Mouse (Mus musculus): ENCODE results near the gene Susd4. TPM values are rescaled to one million over a fixed set of nuclear protein-coding genes. Genes with fewer than 3 reads are reported as not detected.

Susd4 gene
- total and polyA plus RNA-seq, 2 experiments from 2014 or later: 80.6 to 98.7 TPM

DNA sequence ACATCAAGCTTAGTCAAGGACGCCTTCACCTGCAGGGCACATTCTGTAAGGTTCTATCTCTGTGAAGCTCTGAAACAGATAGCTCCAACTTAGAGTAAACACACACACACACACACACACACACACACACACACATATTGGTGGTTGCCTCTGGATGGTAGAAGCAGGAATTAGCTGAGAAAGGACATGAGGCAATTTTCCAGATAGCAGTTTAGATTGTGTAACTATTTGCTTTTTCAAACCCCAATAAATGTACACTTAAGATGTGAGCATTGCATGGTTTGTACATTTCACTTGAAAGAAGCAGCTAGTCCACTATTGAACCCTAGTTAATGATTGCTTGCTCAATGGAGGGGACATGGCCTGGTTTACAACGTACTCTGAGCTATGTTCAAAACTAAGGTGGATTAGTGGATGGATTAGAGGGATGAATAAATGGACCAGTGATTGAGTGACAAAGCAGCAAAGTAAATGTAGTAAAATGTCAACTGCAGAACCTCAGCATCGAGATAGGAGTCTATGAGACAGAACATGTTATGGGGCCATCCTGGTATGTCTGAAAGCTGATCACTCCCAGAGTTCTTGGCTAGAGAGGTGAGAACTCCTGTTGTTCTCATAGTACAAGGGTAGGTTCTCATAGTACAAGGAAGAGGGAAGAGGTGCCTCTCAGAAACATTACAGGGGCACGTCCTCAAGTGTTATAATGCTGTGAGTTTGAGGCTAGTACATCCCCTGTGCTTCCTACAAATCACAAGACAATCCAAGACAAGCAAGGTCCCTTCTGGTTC, 150.7 kb downstream of the Susd4 start:
- Histone ChIP-seq H3K36me3 (ENCODE audit: insufficient read depth, low read length) (no peaks in the 10 kb centered on the region), H3K27ac (ENCODE audit: low read depth, low read length) (no peak overlapping the region), H3K4me1 (ENCODE audit: insufficient read depth, low read length) (no peaks in the 10 kb centered on the region), H3K9me3 (ENCODE audit: low read length) (no peaks in the 10 kb centered on the region), H3K27me3 (ENCODE audit: insufficient read depth, low read length) (no peaks in the 10 kb centered on the region), H3K9ac (replicated peaks; ENCODE audit: low read length, poor library complexity, severe bottlenecking) (no peak overlapping the region), H3K4me3 (ENCODE audit: low read depth, low read length) (no peak overlapping the region), H3K4me2 (ENCODE audit: low read depth, low read length, poor library complexity, severe bottlenecking) (no peak overlapping the region)
- ATAC-seq (ENCODE audit: low FRiP score) (no peak), DNase-seq (ENCODE audit: low spot score) (no peak)
- WGBS: 84% methylated on average over 4 of the region's 4 CpGs
- no peak for TF ChIP-seq CTCF (IDR thresholded peaks at IDR 0.05)

DNA sequence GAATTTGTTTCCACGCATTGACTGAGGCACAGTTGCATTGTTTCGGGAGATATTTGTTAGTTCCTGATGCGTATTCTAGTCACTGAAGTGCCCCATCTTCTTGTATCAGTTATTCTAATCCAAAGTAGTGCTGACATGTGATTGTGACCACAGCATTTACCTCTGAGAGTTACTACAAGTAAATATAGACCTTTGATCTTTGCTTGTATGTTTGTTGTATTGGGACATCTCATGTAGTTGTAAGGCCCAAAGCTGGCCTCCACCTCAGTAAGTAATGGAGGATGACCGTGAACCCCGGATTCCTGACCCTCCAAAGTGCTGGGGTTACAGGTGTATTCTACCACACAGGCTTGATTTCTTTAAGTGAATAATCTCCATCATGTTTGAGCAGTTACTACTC, 152.5 kb downstream of the Susd4 start:
- H3K36me3 ChIP-seq (ENCODE audit: insufficient read depth, low read length): no peaks in the 10 kb centered on the region
- 95% methylated on average over 5 of the region's 5 CpGs for WGBS
- no peaks in the 10 kb centered on the region for H3K9me3 ChIP-seq (ENCODE audit: low read length)
- H3K27me3 ChIP-seq (ENCODE audit: insufficient read depth, low read length): no peaks in the 10 kb centered on the region
- H3K27ac ChIP-seq (ENCODE audit: low read depth, low read length): no peak overlapping the region
- H3K4me2 ChIP-seq (ENCODE audit: low read depth, low read length, poor library complexity, severe bottlenecking): no peak overlapping the region
- no peaks in the 10 kb centered on the region for H3K4me1 ChIP-seq (ENCODE audit: insufficient read depth, low read length)
- TF ChIP-seq CTCF (IDR thresholded peaks at IDR 0.05): no peak
- no peak overlapping the region for H3K9ac ChIP-seq (replicated peaks; ENCODE audit: low read length, poor library complexity, severe bottlenecking)
- ATAC-seq (ENCODE audit: low FRiP score) (no peak), DNase-seq (ENCODE audit: low spot score) (no peak)
- H3K4me3 ChIP-seq (ENCODE audit: low read depth, low read length): no peak overlapping the region

DNA sequence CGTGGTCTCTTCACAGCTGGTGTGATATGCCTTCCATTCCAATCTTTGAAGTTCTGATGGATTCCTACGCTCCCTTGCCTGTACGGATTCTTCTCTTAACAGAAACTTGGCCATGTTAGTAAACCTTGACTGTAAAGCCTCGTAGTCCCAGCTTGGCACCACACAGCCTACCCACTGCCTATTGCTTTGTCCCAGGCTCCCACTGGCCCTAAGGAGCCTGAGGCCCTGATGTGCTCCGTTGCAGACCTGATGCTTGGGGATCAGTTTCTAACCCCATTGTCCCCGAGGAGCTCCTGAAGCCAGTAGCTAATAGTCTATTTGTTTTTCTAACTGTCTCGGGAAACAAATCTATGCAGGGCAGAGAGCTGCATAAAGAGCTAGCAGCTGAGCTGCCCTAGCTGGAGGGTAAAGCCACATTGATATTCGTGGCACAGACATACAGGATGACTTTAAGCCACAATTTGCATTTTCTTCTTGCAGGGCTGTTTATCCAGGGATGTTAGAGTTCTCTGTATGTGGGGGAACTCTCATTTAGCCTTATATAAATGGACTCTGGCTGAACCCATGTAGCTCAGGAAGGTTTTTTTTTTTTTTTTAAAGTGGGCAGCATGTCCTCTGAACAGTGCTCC, 155.2 kb downstream of the Susd4 start:
- H3K27ac ChIP-seq (ENCODE audit: low read depth, low read length): peak overlapping the region; percentile 62
- no peak for TF ChIP-seq CTCF (IDR thresholded peaks at IDR 0.05)
- H3K36me3 ChIP-seq (ENCODE audit: insufficient read depth, low read length): no peaks in the 10 kb centered on the region
- ATAC-seq (ENCODE audit: low FRiP score) (peak; percentile 68; the same call in 1 of the 2 replicates), DNase-seq (ENCODE audit: low spot score) (peak; percentile 56)
- H3K27me3 ChIP-seq (ENCODE audit: insufficient read depth, low read length): no peaks in the 10 kb centered on the region
- no peak overlapping the region for H3K9ac ChIP-seq (replicated peaks; ENCODE audit: low read length, poor library complexity, severe bottlenecking)
- peaks cover 6% of the 10 kb centered on the region; the same call in 1 of the 2 replicates for H3K4me1 ChIP-seq (ENCODE audit: insufficient read depth, low read length)
- 19% methylated on average over 8 of the region's 8 CpGs for WGBS
- no peak overlapping the region for H3K4me2 ChIP-seq (ENCODE audit: low read depth, low read length, poor library complexity, severe bottlenecking)
- H3K4me3 ChIP-seq (ENCODE audit: low read depth, low read length): no peak overlapping the region
- H3K9me3 ChIP-seq (ENCODE audit: low read length): no peaks in the 10 kb centered on the region

- TF ChIP-seq CTCF (IDR thresholded peaks at IDR 0.05): no peak
- H3K27me3 ChIP-seq (ENCODE audit: insufficient read depth, low read length): no peaks in the 10 kb centered on the region
- H3K9me3 ChIP-seq (ENCODE audit: low read length): no peaks in the 10 kb centered on the region
- no peak overlapping the region for H3K27ac ChIP-seq (ENCODE audit: low read depth, low read length)
- no peak for ATAC-seq (ENCODE audit: low FRiP score)
- H3K9ac ChIP-seq (replicated peaks; ENCODE audit: low read length, poor library complexity, severe bottlenecking): no peak overlapping the region
- peaks cover 6% of the 10 kb centered on the region; the same call in 1 of the 2 replicates for H3K4me1 ChIP-seq (ENCODE audit: insufficient read depth, low read length)
- no peak for DNase-seq (ENCODE audit: low spot score)
- no peak overlapping the region for H3K4me2 ChIP-seq (ENCODE audit: low read depth, low read length, poor library complexity, severe bottlenecking)
- WGBS: 40% methylated on average over 4 of the region's 4 CpGs
- H3K36me3 ChIP-seq (ENCODE audit: insufficient read depth, low read length): no peaks in the 10 kb centered on the region
- H3K4me3 ChIP-seq (ENCODE audit: low read depth, low read length): no peak overlapping the region
Observed at GRCm38 (mm10) chr1:182922824-182923223, 159.2 kb downstream of the Susd4 start.

DNA sequence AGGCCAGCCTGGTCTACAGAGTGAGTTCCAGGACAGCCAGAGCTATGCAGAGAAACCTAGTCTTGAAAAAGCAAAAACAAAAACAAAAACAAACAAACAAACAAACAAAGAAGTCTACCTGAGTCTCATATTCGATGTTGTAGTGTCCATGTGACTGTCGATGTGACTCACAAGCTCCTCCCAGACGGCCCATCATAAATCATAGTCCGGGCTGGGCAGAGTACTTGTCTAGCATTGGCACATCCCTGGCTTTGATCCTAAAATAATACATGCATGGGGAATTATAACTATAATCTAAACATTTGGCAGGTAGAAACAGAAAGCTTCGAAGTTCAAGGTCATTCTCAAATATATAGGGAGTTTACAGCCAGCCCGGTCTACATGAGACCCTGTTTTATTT, 162.8 kb downstream of the Susd4 start:
- Histone ChIP-seq H3K4me2 (ENCODE audit: low read depth, low read length, poor library complexity, severe bottlenecking) (no peak overlapping the region), H3K4me3 (ENCODE audit: low read depth, low read length) (no peak overlapping the region), H3K27ac (ENCODE audit: low read depth, low read length) (no peak overlapping the region), H3K9ac (replicated peaks; ENCODE audit: low read length, poor library complexity, severe bottlenecking) (no peak overlapping the region), H3K9me3 (ENCODE audit: low read length) (no peaks in the 10 kb centered on the region), H3K36me3 (ENCODE audit: insufficient read depth, low read length) (no peaks in the 10 kb centered on the region), H3K27me3 (ENCODE audit: insufficient read depth, low read length) (no peaks in the 10 kb centered on the region), H3K4me1 (ENCODE audit: insufficient read depth, low read length) (peaks cover 6% of the 10 kb centered on the region; the same call in 1 of the 2 replicates)
- 89% methylated on average over 6 of the region's 6 CpGs for WGBS
- DNase-seq (ENCODE audit: low spot score): no peak
- no peak for TF ChIP-seq CTCF (IDR thresholded peaks at IDR 0.05)
- ATAC-seq (ENCODE audit: low FRiP score): no peak

All from midbrain, postnatal 0 days (tissue).